Mouse (Mus musculus): ENCODE results near the gene Zfp367.

- TF ChIP-seq CTCF (IDR thresholded peaks at IDR 0.05; ENCODE audit: low read depth) (peak; percentile 71), EP300 (IDR thresholded peaks at IDR 0.05; ENCODE audit: low read depth) (no peak)
Observed at GRCm38 (mm10) chr13:64100186-64100585, 52.8 kb downstream of the Zfp367 start.

Measured in liver, embryonic 14.5 days (tissue).